Mouse (Mus musculus): ENCODE measurements around the gene Dnpep.

Dnpep gene

GRCm38 (mm10) chr1:75264091-75264880 lies 53.5 kb downstream of the Dnpep start, which contains the start of gene Ptprn:
Gene Ptprn (minus strand): TSS chr1:75264502.
- DNase-seq (ENCODE audit: low spot score) = no peak

GRCm38 (mm10) chr1:75262969-75263951 lies 54.5 kb downstream of the Dnpep start:
- DNase-seq (ENCODE audit: low spot score) = peak; percentile 60

GRCm38 (mm10) chr1:75261278-75261677 lies 56.5 kb downstream of the Dnpep start:
- no peak for DNase-seq (ENCODE audit: low spot score)

Data from ovary, postnatal 36 days (tissue).